Mouse (Mus musculus) intestine, postnatal 0 days (tissue): ENCODE data around the gene Rgs4. TPM values are rescaled to one million over a fixed set of nuclear protein-coding genes. Genes with fewer than 3 reads are reported as not detected.

Experiments
- ATAC-seq: fragments of 200-750 bp; cut with Nextera tagmentation; 2 replicates; pipeline ENCODE4 v1.8.0; 2017; ENCODE audit warnings: mild to moderate bottlenecking, moderate TSS enrichment, moderate library complexity
- H3K27ac ChIP-seq: fragments of 300-500 bp; sonication (generic); 2 replicates; pipeline ENCODE4 v1.5.1; 2014; ENCODE audit warnings: mild to moderate bottlenecking, low read depth, low read length, moderate library complexity
- H3K27me3 ChIP-seq: fragments of 300-500 bp; sonication (generic); replicated peaks from 2 replicates; pipeline ENCODE4 v1.6.1; 2014; ENCODE audit warnings: low read length, mixed read lengths; ENCODE audit not compliant: control insufficient read depth, insufficient read depth
- H3K36me3 ChIP-seq: fragments of 300-500 bp; sonication (generic); 2 replicates; pipeline ENCODE4 v1.6.1; 2014; ENCODE audit warnings: mild to moderate bottlenecking, moderate library complexity; ENCODE audit not compliant: control insufficient read depth, insufficient read depth
- H3K4me1 ChIP-seq: fragments of 300-500 bp; sonication (generic); replicated peaks from 2 replicates; pipeline ENCODE4 v1.6.1; 2014; ENCODE audit warnings: antibody characterized with exemption, low read length, mixed read lengths; ENCODE audit not compliant: control insufficient read depth, insufficient read depth
- H3K4me2 ChIP-seq: fragments of 300-500 bp; sonication (generic); replicated peaks from 2 replicates; pipeline ENCODE4 v1.6.1; 2014; ENCODE audit warnings: low read depth, mild to moderate bottlenecking, moderate library complexity
- H3K4me3 ChIP-seq: fragments of 300-500 bp; sonication (generic); 2 replicates; pipeline ENCODE4 v1.5.1; 2014; ENCODE audit warnings: low read depth, low read length
- H3K9ac ChIP-seq: fragments of 300-500 bp; sonication (generic); 2 replicates; pipeline ENCODE4 v1.6.1; 2014; ENCODE audit warnings: mild to moderate bottlenecking, low read depth, low read length
- H3K9me3 ChIP-seq: fragments of 300-500 bp; sonication (generic); 2 replicates; pipeline ENCODE4 v1.6.1; 2016; ENCODE audit warnings: mixed run types; ENCODE audit not compliant: control insufficient read depth
- CTCF ChIP-seq: sonication (generic); IDR thresholded peaks from 2 replicates; pipeline ENCODE4 v1.5.1; 2016; ENCODE audit warnings: low read depth, mild to moderate bottlenecking, control low read depth, antibody characterized with exemption, moderate library complexity
- WGBS: fragments of 180-500 bp; shearing (Covaris S2); extraction: QIAGEN DNeasy Blood & Tissue Kit; methylation state at CpG from one replicate; pipeline ENCODE4 v1.1.7; 2014; 5-methylcytosine and 5-hydroxymethylcytosine counted together
- polyA plus RNA-seq: library from polyadenylated mRNA; unstranded; fragments of >200 nt; fragmentation: Nextera tagmentation; extraction: Ambion mirVana; gene quantifications from 2 replicates; pipeline ENCODE4 v1.2.1, GENCODE M21; 2015

Gene Rgs4
- polyA plus RNA-seq, 1 experiment from 2014 or later, result 13.9 TPM

DNA sequence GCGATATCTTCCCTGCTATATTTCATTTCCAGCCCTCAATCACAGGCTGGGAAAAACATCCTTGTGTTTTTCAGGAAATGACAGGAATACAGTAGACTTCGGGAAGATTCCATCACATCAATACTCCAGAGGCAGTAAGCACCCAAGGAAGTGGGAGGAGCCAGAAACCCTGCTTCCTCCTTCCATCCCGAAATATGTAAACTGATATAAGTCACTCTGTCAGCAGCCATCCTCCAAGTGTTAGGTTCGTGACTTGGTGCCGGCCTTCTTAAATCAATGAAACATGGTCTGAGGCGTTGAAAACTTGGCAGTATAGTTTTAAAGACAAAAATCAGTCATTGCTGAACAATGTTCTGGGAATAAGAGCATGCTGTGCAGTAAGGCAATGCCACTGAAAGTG is 11.3 kb downstream of the Rgs4 start:
- H3K9me3 ChIP-seq, result no peaks in the 10 kb centered on the region
- no peak overlapping the region for H3K4me3 ChIP-seq
- no peak overlapping the region for H3K27ac ChIP-seq
- H3K4me1 ChIP-seq, result no peaks in the 10 kb centered on the region
- no peaks in the 10 kb centered on the region for H3K27me3 ChIP-seq
- ATAC-seq, result no peak
- H3K36me3 ChIP-seq, result no peaks in the 10 kb centered on the region
- no peak overlapping the region for H3K9ac ChIP-seq
- no peak overlapping the region for H3K4me2 ChIP-seq
- no peak for TF ChIP-seq CTCF
- WGBS, result 63% methylated on average over 6 of the region's 6 CpGs

DNA sequence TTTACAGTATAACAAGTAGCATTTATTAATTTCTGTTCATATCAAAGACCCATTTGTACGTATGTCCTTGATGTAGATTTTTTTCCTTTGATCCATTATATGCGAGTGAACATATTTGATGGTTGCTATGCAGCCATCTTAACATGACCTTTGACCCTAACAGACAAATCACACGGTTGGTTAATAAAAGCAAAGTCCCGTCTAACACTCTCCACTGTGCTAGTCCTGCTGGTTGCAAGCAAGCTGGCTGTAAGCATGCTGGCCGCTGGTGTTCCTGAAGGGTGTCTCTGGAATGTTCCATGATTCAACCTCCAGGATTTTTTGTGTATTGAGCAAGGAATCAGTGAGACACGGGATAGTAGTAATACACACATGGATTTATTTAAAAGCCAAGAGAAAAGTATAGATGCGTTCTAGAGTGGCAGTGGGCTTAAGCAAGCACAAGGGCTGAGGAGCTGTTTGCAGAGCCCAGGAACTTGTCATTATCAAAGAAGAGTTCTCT is 16.8 kb downstream of the Rgs4 start:
- H3K27ac ChIP-seq, result no peak overlapping the region
- H3K4me1 ChIP-seq, result no peaks in the 10 kb centered on the region
- H3K4me2 ChIP-seq, result no peak overlapping the region
- H3K36me3 ChIP-seq, result no peaks in the 10 kb centered on the region
- ATAC-seq, result peak; percentile 61
- no peaks in the 10 kb centered on the region for H3K9me3 ChIP-seq
- TF ChIP-seq CTCF, result no peak
- no peak overlapping the region for H3K9ac ChIP-seq
- H3K4me3 ChIP-seq, result no peak overlapping the region
- 62% methylated on average over 7 of the region's 7 CpGs for WGBS
- H3K27me3 ChIP-seq, result no peaks in the 10 kb centered on the region

DNA sequence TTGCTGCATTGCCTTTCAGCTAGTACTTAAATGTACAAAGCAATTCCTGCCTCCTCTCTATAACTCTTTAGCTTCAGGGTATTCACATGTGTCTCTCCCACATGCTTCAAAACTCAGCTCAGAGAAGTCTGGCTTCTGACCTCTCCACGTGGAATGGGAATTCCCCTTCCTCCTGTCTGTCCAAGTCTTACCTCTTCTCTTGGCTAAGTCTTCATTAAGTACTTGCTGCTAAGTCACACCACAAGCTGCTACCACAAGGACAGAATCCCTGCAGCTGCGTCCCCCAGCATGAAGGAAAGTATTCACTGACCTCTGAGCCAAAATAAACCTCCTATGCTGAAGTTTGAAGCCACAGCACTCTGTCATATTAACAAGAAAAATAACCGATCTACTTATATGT is 21.1 kb downstream of the Rgs4 start:
- no peak overlapping the region for H3K27ac ChIP-seq
- H3K4me3 ChIP-seq, result no peak overlapping the region
- no peak for ATAC-seq
- TF ChIP-seq CTCF, result no peak
- H3K36me3 ChIP-seq, result no peaks in the 10 kb centered on the region
- no peak overlapping the region for H3K4me2 ChIP-seq
- H3K9me3 ChIP-seq, result no peaks in the 10 kb centered on the region
- no peak overlapping the region for H3K9ac ChIP-seq
- WGBS, result 74% methylated on average over 3 of the region's 3 CpGs
- H3K27me3 ChIP-seq, result no peaks in the 10 kb centered on the region
- no peaks in the 10 kb centered on the region for H3K4me1 ChIP-seq

DNA sequence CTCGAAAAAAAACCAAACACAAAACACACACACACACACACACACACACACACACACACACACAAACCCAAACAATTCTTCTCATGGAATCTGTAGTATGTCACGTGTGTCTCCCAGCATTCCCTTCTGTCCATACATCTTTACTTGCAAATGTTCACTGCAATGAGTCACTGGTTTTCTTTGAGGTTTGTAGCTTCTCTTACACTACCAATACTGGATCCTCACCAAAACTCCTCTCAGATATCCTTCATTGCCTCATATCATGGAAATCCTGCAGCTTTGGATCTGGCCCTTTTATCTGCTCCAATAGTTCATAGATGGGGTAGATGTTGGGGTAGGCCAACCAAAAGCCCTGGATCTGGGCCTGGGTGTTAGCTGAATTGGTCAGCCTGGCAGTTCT is 25.6 kb downstream of the Rgs4 start:
- H3K4me2 ChIP-seq, result no peak overlapping the region
- TF ChIP-seq CTCF, result no peak
- H3K27ac ChIP-seq, result no peak overlapping the region
- no peaks in the 10 kb centered on the region for H3K9me3 ChIP-seq
- H3K27me3 ChIP-seq, result no peaks in the 10 kb centered on the region
- H3K36me3 ChIP-seq, result no peaks in the 10 kb centered on the region
- H3K4me1 ChIP-seq, result no peaks in the 10 kb centered on the region
- ATAC-seq, result no peak
- H3K9ac ChIP-seq, result no peak overlapping the region
- 77% methylated on average over 2 of the region's 2 CpGs for WGBS
- no peak overlapping the region for H3K4me3 ChIP-seq

DNA sequence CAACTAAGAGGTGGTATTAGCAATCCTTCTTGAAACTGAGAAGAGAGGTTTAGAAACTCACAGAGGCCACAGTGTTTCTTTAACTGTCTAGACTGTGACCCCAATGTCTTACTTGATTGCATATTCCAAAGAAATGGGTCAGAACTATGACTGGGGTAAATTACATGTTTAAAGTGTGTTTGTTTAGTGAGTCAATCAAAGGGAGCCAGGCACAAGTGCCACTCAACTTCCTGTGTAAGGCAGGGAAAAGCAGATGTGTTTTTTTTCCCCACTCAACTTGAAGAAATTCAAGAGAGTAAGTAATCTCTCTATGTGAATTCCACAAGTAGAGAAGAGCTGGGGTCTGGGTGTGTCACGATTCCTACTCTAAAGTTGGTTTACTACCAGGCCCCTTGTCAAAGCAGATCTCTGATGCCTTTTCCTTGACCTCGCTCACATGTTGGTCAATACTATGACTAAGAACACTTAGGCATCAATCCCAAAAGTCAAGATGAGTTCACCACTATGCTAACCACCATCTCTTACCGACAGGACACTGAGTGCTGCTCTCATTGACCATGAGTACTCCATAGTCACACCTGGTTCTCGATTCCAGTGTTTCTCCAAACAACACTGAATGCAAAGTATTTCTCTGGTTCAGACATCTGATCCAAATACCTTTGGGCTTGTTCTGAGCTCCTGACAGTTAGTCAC is 42.9 kb downstream of the Rgs4 start:
- no peak for ATAC-seq
- no peaks in the 10 kb centered on the region for H3K4me1 ChIP-seq
- H3K4me2 ChIP-seq, result no peak overlapping the region
- H3K4me3 ChIP-seq, result no peak overlapping the region
- no peak overlapping the region for H3K9ac ChIP-seq
- H3K9me3 ChIP-seq, result no peaks in the 10 kb centered on the region
- no peaks in the 10 kb centered on the region for H3K36me3 ChIP-seq
- TF ChIP-seq CTCF, result no peak
- 88% methylated on average over 4 of the region's 4 CpGs for WGBS
- H3K27ac ChIP-seq, result no peak overlapping the region
- H3K27me3 ChIP-seq, result no peaks in the 10 kb centered on the region

DNA sequence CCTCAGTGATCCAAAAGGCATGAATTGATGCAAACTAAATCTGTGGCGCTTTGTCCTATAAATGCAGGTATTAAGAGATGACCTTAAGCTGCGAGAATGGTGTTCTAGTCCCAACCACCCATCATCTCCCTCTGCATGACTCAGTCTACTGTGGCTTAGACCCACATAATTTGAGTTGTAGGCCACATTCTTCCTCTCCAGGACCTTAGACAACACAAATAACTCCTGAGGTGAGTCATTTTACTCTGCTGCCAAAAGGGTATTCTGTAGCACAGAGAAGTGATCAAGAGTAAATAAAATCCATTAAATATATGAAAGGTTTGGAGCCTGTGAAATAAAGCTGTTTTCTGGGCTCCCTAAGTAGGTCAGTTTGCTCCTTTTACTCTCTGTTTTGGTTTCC is 48.3 kb downstream of the Rgs4 start:
- Histone ChIP-seq H3K9me3 (no peaks in the 10 kb centered on the region), H3K9ac (no peak overlapping the region), H3K27me3 (no peaks in the 10 kb centered on the region), H3K4me2 (no peak overlapping the region), H3K4me1 (no peaks in the 10 kb centered on the region), H3K4me3 (no peak overlapping the region), H3K36me3 (no peaks in the 10 kb centered on the region), H3K27ac (no peak overlapping the region)
- TF ChIP-seq CTCF, result no peak
- WGBS, result 94% methylated on average over 2 of the region's 2 CpGs
- no peak for ATAC-seq
